Mouse (Mus musculus) limb, embryonic 11.5 days (tissue): ENCODE measurements around the gene Gm5773. TPM values are rescaled to one million over a fixed set of nuclear protein-coding genes. Genes with fewer than 3 reads are reported as not detected.
"Not testable (repeated sequence)": the region's sequence is repeated elsewhere in the genome, so short reads cannot be mapped to it uniquely, and the experiment has no call there.

Experiments used
- ATAC-seq: fragments of 200-750 bp; cut with Nextera tagmentation; 2 replicates; pipeline ENCODE4 v1.8.0; 2017; ENCODE audit warnings: low read depth; ENCODE audit not compliant: insufficient number of reproducible peaks, low FRiP score, low TSS enrichment
- DNase-seq: peaks from one replicate; pipeline ENCODE4 v3.0.0-alpha.2; 2015; ENCODE audit warnings: low spot score
- H3K27ac ChIP-seq: fragments of 300-500 bp; sonication (generic); replicated peaks from 2 replicates; pipeline ENCODE4 v1.5.1; 2014; ENCODE audit warnings: low read depth, mild to moderate bottlenecking, low read length
- H3K27me3 ChIP-seq: fragments of 300-500 bp; sonication (generic); 2 replicates; pipeline ENCODE4 v1.6.1; 2014; ENCODE audit warnings: mild to moderate bottlenecking, low read length, mixed read lengths; ENCODE audit not compliant: control insufficient read depth, insufficient read depth
- H3K36me3 ChIP-seq: fragments of 300-500 bp; sonication (generic); 2 replicates; pipeline ENCODE4 v1.6.1; 2014; ENCODE audit warnings: mild to moderate bottlenecking, low read length, moderate library complexity, mixed read lengths; ENCODE audit not compliant: control insufficient read depth, insufficient read depth
- H3K4me1 ChIP-seq: fragments of 300-500 bp; sonication (generic); 2 replicates; pipeline ENCODE4 v1.6.1; 2014; ENCODE audit warnings: low read length, mixed read lengths; ENCODE audit not compliant: control insufficient read depth, insufficient read depth
- H3K4me2 ChIP-seq: fragments of 300-500 bp; sonication (generic); 2 replicates; pipeline ENCODE4 v1.6.1; 2014; ENCODE audit warnings: low read depth, mild to moderate bottlenecking, moderate library complexity; ENCODE audit not compliant: severe bottlenecking
- H3K4me3 ChIP-seq: fragments of 300-500 bp; sonication (generic); 2 replicates; pipeline ENCODE4 v1.5.1; 2014; ENCODE audit warnings: low read depth, low read length
- H3K9ac ChIP-seq: fragments of 300-500 bp; sonication (generic); 2 replicates; pipeline ENCODE4 v1.6.1; 2014; ENCODE audit warnings: mild to moderate bottlenecking, low read length
- H3K9me3 ChIP-seq: fragments of 300-500 bp; sonication (generic); 2 replicates; pipeline ENCODE4 v1.6.1; 2016; ENCODE audit warnings: low read length; ENCODE audit not compliant: control insufficient read depth
- WGBS: fragments of 180-500 bp; shearing (Covaris S2); extraction: QIAGEN DNeasy Blood & Tissue Kit; methylation state at CpG from one replicate; pipeline ENCODE4 v1.1.7; 2014; 5-methylcytosine and 5-hydroxymethylcytosine counted together
- polyA plus RNA-seq: library from polyadenylated mRNA; unstranded; fragments of >200 nt; fragmentation: Nextera tagmentation; extraction: Ambion mirVana; gene quantifications from 2 replicates; pipeline ENCODE4 v1.2.1, GENCODE M21; 2014

Gm5773 gene
- not detected in 2 replicates for polyA plus RNA-seq

- not testable (repeated sequence) for H3K36me3 ChIP-seq, H3K4me2 ChIP-seq, H3K4me3 ChIP-seq, H3K9me3 ChIP-seq, ATAC-seq, H3K9ac ChIP-seq, H3K27ac ChIP-seq, H3K27me3 ChIP-seq, H3K4me1 ChIP-seq, DNase-seq
- 81% methylated on average over 1 of the region's 1 CpGs for WGBS
These were observed at the start of gene Gm5773 for GRCm38 (mm10) chr3:93772700-93773099. TSS of gene Gm5773 (plus strand) at chr3:93773000.

GRCm38 (mm10) chr3:93745475-93745874 lies 27.3 kb upstream of the Gm5773 start:
- not testable (repeated sequence) for H3K4me3 ChIP-seq, H3K36me3 ChIP-seq, ATAC-seq, H3K9ac ChIP-seq, H3K27me3 ChIP-seq, H3K9me3 ChIP-seq, H3K4me1 ChIP-seq, H3K27ac ChIP-seq, H3K4me2 ChIP-seq, DNase-seq
- 86% methylated on average over 1 of the region's 1 CpGs for WGBS

- ATAC-seq, H3K4me1 ChIP-seq, H3K4me3 ChIP-seq, H3K27me3 ChIP-seq, H3K4me2 ChIP-seq, H3K9me3 ChIP-seq, H3K36me3 ChIP-seq, H3K9ac ChIP-seq, H3K27ac ChIP-seq, DNase-seq: not testable (repeated sequence)
- WGBS, result 92% methylated on average over 18 of the region's 18 CpGs
These were observed 18.8 kb upstream of the Gm5773 start for GRCm38 (mm10) chr3:93754022-93754421.

GRCm38 (mm10) chr3:93796098-93796497 lies 23.3 kb downstream of the Gm5773 start, which contains the start of gene Tdpoz4:
TSS of gene Tdpoz4 (plus strand) at chr3:93796398.
- H3K4me2 ChIP-seq, H3K4me1 ChIP-seq, H3K9ac ChIP-seq, ATAC-seq, H3K9me3 ChIP-seq, H3K4me3 ChIP-seq, H3K36me3 ChIP-seq, DNase-seq, H3K27ac ChIP-seq, H3K27me3 ChIP-seq: not testable (repeated sequence)

GRCm38 (mm10) chr3:93813341-93813740 lies 40.5 kb downstream of the Gm5773 start:
- ATAC-seq, H3K4me2 ChIP-seq, H3K9me3 ChIP-seq, H3K27ac ChIP-seq, H3K36me3 ChIP-seq, H3K9ac ChIP-seq, H3K4me1 ChIP-seq, DNase-seq, H3K27me3 ChIP-seq, H3K4me3 ChIP-seq: not testable (repeated sequence)

Other genes starting within 250 kb of the Gm5773 start
- 89.9 and 96.3 TPM in 2 replicates for gene S100a10, start 217.9 kb upstream of the Gm5773 start, polyA plus RNA-seq
- not detected in 2 replicates for gene Tdpoz2, start 120.3 kb upstream of the Gm5773 start, polyA plus RNA-seq
- not detected in 2 replicates for gene Tdpoz1, start 96.7 kb upstream of the Gm5773 start, polyA plus RNA-seq
- gene Gm37596, start 79.9 kb upstream of the Gm5773 start, polyA plus RNA-seq, result not detected in 2 replicates
- not detected in 2 replicates for gene Tdpoz4, start 23.4 kb downstream of the Gm5773 start, polyA plus RNA-seq
- not detected in 2 replicates for gene Tdpoz3, start 53.0 kb downstream of the Gm5773 start, polyA plus RNA-seq
- not detected in 2 replicates for gene Gm9117, start 170.5 kb downstream of the Gm5773 start, polyA plus RNA-seq
- gene Tdpoz5, start 188.3 kb downstream of the Gm5773 start, polyA plus RNA-seq, result not detected in 2 replicates